Mouse (Mus musculus) gastrocnemius, postnatal 36 days (tissue): ENCODE measurements at regions not wholly inside any gene's neighbourhood (a gene's known extent, or its start where the extent isn't known, plus 50 kb on each side); places are given as distances from the start of the nearest gene placed in this dataset.
"Not testable (repeated sequence)": the region's sequence is repeated elsewhere in the genome, so short reads cannot be mapped to it uniquely, and the experiment has no call there.

Experiments
- DNase-seq, 2 experiments: peaks; one replicate each; pipeline ENCODE4 v3.0.0; 2022
- intact Hi-C: fragments of 180-260 bp; cut with DNase I; formaldehyde crosslinking; loops from one replicate; pipeline ENCODE4 v1.15.1; 2025

DNA sequence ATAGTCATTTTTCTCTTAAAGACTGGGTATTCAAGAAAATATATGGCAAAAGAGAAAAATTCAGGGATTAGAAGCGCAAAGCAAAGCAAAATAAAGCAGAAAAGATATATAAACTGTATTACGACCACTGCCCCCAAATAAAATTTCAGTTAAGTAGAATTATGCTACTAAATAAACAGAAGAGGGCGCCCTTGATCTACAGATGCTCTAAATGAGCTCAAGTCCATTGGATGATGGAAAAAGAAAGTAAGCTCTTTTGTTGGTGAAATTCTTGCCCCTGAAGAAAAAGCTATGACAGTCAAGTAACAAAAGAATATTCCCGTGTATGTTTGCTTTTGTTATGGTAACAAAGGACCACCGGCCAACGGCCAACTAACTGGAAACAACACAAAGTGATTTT, 165.5 kb upstream of the Stk26 start:
- DNase-seq = no peak
- intact Hi-C loops = no loop called here

DNA sequence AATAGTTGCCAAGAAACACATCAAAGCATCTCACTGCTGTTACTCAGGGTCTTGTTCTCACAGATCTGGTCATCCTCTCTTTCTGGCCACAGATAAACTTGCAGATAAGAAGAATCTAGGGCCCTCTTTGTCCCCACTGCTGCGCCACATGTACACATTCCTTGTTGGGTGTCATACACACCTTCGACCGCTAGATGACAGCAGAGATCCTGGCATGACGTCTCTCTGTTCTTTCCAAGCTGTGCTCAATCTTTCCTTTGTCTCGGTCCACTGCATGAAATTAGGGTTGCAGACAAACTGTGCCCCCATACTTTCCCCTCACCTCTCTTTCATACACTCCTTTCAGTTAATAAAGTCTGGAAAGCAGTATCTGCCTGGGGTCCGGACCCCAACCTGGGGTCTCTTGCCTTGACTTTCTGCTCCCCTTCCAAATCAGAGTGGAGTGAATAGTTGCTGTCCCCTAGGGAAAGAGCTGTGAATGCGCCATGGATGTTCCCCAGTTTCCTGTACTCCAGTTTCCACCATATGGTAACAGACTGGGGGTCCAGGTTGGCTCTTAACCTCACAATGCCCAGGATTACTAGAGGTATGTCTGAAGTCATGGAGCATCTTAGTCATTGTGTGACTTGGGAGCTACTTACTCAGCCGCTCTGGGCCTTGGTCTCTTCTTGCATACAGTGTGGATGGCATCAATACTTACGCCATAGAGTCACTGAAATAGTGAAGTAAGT, 182.8 kb upstream of the Stk26 start:
- DNase-seq = peak; percentile 13 to 36
- intact Hi-C loops = loop anchor here (5.0 kb wide), 1 partner anchor 719 kb away; no protein-coding TSS in a partner anchor

DNA sequence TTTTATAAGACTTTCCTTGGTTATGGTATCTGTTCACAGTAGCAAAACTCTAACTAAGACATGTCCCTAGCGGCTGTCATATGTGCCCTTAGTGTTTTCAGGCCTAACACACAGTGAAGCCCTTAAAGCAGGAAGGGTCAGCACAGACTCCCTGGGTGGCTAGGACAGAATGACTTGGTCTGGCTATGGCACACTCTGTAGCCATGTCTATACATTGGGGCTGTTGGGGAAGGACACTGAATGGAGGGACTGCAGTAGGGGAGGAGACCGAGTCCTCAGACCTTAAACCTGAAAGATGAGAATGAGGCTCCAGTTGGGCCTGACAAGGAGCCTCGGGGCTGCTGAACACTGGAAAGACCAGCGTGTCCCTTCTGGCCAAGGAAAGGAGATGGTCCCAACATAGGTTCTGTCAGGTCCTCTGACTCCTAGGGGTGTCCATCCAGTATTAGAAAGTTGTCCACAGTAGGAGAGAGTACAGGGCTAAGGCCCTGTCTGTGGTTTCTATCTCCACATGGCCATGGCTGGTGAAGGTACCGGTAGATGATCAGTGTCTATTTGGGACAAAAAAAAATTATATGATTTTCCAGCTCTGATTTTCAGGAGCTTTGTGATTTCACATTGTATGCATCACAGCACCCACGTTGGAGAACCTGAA, 183.5 kb upstream of the Stk26 start:
- no peak for DNase-seq
- intact Hi-C loops = loop anchor here (5.0 kb wide), 1 partner anchor 720 kb away; no protein-coding TSS in a partner anchor

DNA sequence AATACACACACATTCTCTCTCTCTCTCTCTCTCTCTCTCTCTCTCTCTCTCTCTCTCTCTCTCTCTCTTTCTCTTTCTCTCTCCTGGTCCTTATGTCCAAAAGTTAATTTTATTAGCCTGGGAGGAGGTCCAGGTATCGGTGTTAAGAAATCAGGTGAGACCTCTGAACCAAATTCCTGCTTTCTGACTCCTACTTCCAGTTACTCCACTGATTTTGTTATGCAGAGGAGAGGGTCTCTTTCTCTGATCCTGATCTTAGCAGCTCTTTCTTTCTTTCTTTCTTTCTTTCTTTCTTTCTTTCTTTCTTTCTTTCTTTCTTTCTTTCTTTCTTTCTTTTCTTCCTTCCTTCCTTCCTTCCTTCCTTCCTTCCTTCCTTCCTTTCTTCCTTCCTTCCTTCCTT, 185.5 kb upstream of the Stk26 start:
- not testable (repeated sequence) for DNase-seq
- intact Hi-C loops = loop anchor here (5.0 kb wide), 1 partner anchor 722 kb away; no protein-coding TSS in a partner anchor

DNA sequence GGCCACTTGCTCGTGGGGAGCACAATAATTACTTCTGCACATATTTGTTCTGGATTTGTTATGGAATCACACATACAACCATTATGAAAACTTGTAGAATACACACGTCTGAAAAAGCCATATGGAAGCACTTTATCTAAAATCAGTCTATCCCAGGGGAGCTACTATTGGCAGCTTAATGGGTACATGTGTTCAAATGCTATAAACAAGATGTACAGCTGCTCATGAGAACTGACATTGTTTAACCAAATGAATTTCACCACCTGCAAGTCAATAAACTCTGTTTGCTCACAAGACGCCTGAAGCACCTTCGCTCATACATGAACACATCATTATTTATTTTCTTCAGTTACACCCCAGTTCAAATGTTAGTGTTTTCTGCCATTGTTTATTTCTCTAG, 199.5 kb upstream of the Stk26 start:
- intact Hi-C loops = no loop called here
- DNase-seq = no peak

DNA sequence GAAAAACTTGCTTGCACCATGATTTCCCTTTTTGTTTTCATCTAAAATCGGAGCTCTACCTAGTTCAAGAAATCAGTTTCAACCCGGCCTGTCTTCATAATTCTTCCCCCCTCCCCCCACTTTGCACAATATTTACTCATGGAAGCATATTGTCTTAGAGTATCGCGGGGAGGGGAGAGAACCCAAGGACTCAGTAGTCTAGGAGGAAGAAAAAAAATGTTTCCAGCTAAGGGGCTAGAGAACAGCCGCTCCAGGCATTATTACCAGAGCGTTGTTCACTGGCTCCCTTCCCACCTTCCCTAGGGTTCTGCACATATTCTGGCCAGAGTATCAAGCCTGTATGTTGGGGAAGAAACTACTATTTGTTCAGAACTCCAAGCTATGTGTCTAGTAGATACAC, 205.2 kb upstream of the Stk26 start:
- intact Hi-C loops = no loop called here
- no peak for DNase-seq

DNA sequence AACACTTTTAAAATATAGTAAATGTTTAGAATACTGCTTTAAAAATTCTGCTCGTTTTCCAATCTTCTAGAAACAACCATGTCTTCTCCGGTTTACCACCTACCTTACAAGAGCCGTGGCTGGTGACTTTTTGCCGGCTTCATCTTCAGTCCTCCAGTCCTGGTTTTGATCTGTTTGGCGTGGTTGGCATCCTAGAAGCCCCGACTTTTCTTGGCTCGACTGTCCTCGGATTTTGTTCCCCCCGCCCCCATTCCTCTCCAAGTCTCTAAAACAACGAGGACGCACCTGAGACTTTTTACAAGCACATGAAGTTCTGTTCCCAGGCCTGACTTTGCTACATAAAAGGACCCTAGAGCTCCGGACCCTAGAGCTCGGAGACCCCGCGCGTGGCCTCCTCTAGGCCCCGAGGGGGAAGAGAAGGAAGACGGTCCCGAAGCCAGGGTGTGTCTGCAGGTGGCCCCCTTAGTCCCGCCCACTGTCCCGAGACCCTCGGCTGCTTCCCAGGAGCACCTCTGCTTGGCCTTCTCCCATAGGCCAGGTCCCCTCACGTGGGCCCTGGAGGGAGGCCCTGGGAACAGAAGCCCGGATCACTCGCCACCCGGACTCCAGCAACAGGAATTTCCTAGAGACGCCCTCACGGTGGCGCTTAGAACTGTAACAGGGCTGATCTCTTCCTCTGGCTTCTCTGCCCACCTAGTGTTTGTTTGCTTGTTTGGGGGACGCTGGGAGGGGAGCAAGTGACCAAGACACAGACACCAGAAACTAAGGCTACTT, 205.8 kb upstream of the Stk26 start:
- peak; percentile 69 to 71 for DNase-seq
- intact Hi-C loops = no loop called here

DNA sequence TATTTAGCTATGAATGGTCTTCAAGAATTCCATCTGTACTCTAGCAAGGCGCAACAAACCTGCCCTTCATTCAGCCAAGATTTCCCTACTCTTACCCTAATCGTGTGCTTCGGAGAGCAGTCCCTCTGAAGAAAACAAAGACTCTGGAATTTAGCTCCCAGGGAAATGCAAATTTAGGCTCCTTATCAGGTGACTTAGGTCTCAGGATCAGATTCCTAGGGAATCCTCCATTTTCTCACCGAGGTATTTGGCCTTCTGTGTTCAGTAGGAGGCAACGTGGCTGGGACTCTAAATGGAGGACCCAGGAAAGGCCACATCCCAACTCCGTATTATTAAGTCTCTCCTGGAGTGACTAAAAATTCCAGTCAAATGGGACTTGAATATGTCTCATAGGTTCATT, 204.2 kb upstream of the Olfr1324 start:
- intact Hi-C loops = no loop called here
- no peak for DNase-seq

DNA sequence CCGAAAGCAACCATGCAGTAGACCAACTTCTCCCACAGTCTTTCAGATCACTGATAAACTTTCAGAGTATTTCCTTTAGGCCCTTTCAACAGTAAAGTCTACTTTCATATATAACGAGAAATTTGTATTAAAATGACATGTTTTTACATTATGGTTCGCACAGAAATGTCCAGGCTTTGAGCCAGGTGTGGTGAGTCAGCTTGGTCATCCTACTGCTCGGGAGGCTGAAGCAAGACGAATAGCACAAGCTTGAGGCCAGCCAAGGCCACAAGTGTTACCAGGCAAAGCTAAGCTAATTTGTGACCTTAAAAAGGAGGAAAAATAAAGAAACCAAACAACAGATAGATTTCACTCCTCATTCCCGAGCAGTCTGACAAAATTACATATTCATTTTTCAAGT, 197.0 kb upstream of the Olfr1324 start:
- DNase-seq = no peak
- intact Hi-C loops = no loop called here

DNA sequence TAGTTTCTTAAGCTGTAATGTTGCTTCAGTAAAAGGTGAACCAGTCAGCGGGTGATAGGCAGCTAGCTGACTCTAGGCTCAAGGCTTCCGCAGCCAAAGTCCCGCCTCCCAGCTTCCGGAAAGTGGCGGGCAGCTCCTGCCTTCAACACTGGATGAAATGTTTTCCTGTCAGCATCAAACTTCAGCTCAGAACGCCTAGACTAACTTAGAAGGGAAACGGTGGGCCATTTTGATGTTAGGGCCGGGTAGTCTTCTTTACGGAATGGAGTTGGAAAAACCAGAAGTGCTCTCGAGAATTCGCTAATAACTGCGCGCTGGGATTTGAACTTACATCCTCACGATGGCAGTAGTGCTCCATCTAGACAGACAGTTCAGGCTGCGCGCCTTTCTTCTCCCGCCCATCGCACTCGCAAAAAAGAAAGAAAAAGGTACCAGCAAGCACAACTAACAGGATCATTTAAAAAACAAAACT, 194.7 kb upstream of the Olfr1324 start:
- peak in 1 of 2 experiments; percentile 70 for DNase-seq

DNA sequence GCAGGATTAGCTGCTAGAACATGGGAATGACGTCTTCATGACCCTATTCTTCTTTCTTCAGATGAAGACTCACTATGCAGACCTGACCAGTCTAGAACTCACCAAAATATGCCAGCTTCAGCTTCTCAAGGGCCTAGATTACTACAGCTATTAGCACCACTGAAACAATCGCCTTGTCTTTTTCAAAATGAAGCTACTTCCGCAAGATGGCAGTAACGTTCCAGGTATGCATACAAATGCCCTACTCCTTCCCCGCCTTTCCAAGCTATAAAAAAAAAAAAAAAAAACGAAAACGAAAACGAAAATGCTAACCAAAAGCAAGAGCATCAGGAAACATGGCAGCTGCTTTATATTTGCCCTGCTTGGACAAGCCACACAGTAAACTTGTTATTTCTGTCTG, 192.6 kb upstream of the Olfr1324 start:
- DNase-seq = no peak

More for the DNA sequence above, 194.7 kb upstream of the Olfr1324 start:
- intact Hi-C loops = no loop called here

DNA sequence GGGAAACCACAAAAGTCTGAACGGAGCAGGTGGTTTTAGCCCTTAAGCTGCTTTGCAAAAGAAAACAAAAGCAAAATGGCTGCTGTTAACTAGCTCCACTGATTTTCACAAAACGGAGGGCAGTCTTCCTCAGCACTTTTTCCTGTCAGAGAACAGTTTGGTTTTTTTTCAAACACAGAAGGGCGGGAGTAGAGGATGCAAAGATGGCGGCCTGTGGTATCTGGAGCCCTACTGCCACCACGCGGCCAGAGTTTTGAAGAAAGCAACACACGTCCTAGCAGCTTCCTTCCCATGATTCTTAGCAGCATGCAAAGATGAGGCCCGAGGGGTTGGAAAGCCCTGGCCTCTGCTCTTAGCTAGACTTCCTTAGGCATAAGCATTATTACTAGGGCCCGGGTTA, 191.6 kb upstream of the Olfr1324 start:
- DNase-seq = peak in 1 of 2 experiments; percentile 73
- intact Hi-C loops = no loop called here

More for the DNA sequence above, 192.6 kb upstream of the Olfr1324 start:
- intact Hi-C loops = no loop called here

DNA sequence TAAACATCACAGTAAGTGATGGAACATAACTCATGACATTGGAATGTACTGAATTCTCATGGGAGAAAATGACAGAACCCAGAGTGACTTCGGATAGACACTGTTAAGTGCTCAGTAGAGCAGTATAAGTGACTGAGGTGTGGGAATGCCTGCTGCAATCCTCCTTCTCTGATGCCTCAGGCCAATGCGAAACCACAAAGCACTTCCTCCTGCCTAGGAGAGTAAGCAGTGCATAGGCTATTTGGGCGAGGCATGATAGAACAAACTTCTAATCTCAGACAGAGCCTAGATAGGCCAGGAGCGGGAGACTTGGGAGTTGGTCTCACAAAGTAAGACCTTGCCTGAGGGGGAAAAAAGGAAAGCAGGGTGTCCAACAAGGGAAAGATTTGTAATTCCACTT, 190.6 kb upstream of the Olfr1324 start:
- DNase-seq = no peak
- intact Hi-C loops = no loop called here

DNA sequence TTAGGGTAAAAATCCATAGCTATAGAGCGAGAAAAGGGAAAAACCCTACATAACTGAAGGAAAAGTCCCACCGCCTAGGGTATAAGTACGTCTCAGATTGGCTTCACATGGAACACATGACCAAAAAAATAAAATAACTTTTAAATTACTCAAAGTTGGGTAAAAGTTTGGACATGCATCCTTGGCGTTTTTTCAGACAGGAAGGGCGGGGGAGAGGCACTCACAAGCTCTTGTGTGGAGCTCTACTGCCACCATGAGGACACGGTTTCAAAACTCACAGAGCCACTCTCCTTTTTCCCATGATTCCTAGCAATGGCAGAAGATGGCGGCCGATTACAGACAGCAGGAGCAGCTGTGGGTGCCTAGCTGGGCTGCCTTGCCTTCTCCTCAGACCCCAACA, 188.6 kb upstream of the Olfr1324 start:
- DNase-seq = peak in 1 of 2 experiments; percentile 88
- intact Hi-C loops = not testable (repeated sequence)

DNA sequence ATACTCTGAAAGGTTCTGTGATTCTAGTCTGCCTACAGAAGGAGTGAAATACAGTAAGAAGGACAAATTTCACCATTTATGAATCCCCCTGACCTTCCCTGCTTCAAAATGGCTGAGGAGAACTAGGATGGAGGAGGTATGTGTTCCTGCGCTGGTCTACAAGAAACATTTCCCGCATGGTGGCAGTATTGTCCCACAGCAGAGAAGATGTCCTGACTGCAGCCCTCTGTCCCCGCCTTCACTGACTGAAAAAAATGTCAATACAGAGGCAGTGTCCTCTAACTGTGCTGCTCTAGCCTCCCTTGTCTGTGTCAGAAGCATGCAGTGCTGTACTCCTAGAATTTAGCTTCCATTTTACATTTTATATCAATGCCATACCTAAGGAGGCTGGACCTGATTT, 186.6 kb upstream of the Olfr1324 start:
- DNase-seq = peak in 1 of 2 experiments; percentile 78
- intact Hi-C loops = not testable (repeated sequence)

DNA sequence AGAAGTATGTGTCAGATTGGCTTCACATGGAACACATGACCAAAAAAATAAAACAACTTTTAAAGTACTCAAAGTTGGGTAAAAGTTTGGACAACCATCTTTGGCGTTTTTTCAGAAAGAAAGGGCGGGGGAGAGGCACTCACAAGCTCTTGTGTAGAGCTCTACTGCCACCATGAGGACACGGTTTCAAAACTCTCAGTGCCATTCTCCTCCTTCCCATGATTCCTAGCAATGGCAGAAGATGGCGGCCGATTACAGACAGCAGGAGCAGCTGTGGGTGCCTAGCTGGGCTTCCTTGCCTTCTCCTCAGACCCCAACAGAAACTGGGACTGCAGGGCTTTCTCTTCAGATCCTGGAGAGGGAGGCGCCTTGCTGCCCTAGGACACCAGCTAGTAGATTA, 186.1 kb upstream of the Olfr1324 start:
- DNase-seq = peak in 1 of 2 experiments; percentile 53
- intact Hi-C loops = not testable (repeated sequence)

DNA sequence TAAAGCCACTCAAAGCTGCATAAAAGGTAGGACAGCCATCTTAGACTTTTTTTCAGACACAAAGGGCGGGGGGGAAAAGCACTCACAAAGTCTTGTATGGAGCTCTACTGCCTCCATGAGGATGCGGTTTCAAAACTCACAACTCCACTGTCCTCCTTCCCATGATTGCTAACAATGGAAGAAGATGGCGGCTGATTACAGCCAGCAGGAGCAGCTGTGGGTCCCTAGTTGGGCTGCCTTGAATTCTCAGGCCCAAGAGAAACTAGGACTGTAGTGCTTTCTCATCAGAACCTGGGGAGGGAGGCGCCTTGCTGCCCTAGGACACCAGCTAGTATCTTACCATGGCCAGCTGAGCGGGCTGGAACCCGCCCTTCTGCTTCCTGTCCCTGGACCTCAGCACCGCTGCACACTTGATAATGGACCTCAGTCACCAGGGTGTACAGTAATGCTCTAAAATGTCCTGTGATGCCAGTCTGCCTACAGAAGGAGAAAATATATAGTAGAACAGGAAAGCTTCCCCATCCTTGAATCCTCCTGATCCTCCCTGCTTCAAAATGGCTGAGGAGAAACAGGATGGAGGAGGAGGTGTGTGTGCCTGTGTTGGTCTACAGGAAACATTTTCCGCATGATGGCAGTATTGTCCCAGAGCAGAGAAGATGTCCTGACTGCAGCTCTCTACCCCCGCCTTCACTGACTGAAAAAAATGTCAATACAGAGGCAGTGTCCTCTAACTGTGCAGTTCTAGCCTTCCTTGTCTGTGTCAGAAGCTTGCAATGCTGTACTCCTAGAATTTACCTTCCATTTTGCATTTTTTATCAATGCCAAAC, 183.7 kb upstream of the Olfr1324 start:
- intact Hi-C loops = loop anchor here (1.0 kb wide), 1 partner anchor 14 kb away; no protein-coding TSS in a partner anchor
- DNase-seq = peak in 1 of 2 experiments; percentile 78

DNA sequence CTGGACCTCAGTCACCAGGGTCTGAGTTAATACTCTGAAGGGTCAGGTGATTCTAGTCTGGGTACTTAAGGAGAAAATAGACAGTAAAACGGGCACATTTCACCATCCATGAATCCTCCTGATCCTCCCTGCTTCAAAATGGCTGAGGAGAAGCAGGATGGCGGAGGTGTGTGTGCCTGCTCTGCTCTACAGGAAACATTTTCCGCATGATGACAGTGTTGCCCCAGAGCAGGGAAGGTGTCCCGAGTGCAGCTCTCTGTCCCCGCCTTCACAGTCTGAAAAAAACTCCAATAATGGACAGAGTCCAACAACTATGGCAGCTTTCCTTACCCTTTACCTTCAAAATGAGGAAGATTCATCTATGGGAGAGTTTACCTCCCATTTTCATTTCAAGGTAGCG, 179.8 kb upstream of the Olfr1324 start:
- DNase-seq, intact Hi-C loops: not testable (repeated sequence)

DNA sequence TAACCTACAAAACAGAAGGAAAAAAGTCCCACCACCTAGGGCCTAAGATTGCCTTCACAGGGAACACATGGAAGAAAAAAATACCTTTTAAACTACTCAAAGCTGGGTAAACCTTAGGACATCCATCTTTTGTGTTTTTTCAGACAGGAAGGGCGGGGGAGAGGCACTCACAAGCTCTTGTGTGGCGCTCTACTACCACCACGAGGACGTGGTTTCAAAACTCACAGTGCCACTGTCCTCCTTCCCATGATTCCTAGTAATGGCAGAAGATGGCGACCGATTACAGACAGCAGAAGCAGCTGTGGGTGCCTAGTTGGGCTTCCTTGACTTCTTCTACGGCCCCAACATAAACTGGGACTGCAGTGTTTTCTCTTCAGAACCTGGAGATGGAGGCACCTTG, 179.3 kb upstream of the Olfr1324 start:
- DNase-seq = peak in 1 of 2 experiments; percentile 67
- intact Hi-C loops = no loop called here

DNA sequence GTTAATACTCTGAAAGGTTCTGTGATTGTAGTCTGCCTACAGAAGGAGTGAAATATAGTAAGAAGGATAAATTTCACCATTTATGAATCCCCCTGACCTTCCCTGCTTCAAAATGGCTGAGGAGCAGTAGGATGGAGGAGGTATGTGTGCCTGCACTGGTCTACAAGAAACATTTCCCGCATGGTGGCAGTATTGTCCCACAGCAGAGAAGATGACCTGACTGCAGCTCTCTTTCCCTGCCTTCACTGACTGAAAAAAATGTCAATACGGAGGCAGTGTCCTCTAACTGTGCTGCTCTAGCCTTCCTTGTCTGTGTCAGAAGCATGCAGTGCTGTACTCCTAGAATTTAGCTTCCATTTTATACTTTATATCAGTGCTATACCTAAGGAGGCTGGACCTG, 177.2 kb upstream of the Olfr1324 start:
- DNase-seq = peak in 1 of 2 experiments; percentile 72
- intact Hi-C loops = not testable (repeated sequence)
